Mouse (Mus musculus): ENCODE data around the gene Hfe. TPM values are rescaled to one million over a fixed set of nuclear protein-coding genes. Genes with fewer than 3 reads are reported as not detected.
"Not testable (repeated sequence)": the region's sequence is repeated elsewhere in the genome, so short reads cannot be mapped to it uniquely, and the experiment has no call there.

The Hfe gene
- polyA plus RNA-seq, 1 experiment from 2014 or later: 3.9 TPM

- ATAC-seq (ENCODE audit: low FRiP score, low TSS enrichment): no peak
- H3K27ac ChIP-seq (replicated peaks; ENCODE audit: low read depth, low read length): no peak overlapping the region
- no peaks in the 10 kb centered on the region for H3K9me3 ChIP-seq (ENCODE audit: control insufficient read depth, low read length)
- peak overlapping the region; percentile 46 for H3K4me2 ChIP-seq (ENCODE audit: low read length)
- no peak overlapping the region; the same call in 1 of the 2 replicates for H3K9ac ChIP-seq (replicated peaks; ENCODE audit: low read length)
- under 1% methylated on average over 6 of the region's 6 CpGs for WGBS
- no peaks in the 10 kb centered on the region for H3K36me3 ChIP-seq (ENCODE audit: control insufficient read depth, insufficient read depth, low read length)
- DNase-seq: no peak
- H3K27me3 ChIP-seq (ENCODE audit: control insufficient read depth, insufficient read depth, low read length): no peaks in the 10 kb centered on the region
- H3K4me1 ChIP-seq (ENCODE audit: control insufficient read depth, insufficient read depth, low read length): peaks cover 12% of the 10 kb centered on the region
- H3K4me3 ChIP-seq (replicated peaks; ENCODE audit: low read depth, low read length): 0 out of 2 replicates have a peak overlapping the region, but pooled peaks have one; percentile 10
These were observed 42.1 kb upstream of the Hfe start for GRCm38 (mm10) chr13:23752742-23753172.

GRCm38 (mm10) chr13:23752067-23752741, 41.5 kb upstream of the Hfe start, which contains the start of gene Hist1h3b:
TSS of gene Hist1h3b (plus strand) at chr13:23752267.
- Histone ChIP-seq H3K4me1 (ENCODE audit: control insufficient read depth, insufficient read depth, low read length) (peaks cover 10% of the 10 kb centered on the region), H3K27ac (replicated peaks; ENCODE audit: low read depth, low read length) (peak within 1 kb of the TSS; percentile 90), H3K9ac (replicated peaks; ENCODE audit: low read length) (peak within 1 kb of the TSS; percentile 26; the same call in 1 of the 2 replicates), H3K4me2 (ENCODE audit: low read length) (peak within 1 kb of the TSS; percentile 67), H3K4me3 (replicated peaks; ENCODE audit: low read depth, low read length) (peak within 1 kb of the TSS; percentile 40)
- H3K9me3 ChIP-seq (ENCODE audit: control insufficient read depth, low read length); H3K27me3 ChIP-seq (ENCODE audit: control insufficient read depth, insufficient read depth, low read length); H3K36me3 ChIP-seq (ENCODE audit: control insufficient read depth, insufficient read depth, low read length): not testable (repeated sequence)
- DNase-seq: peak; percentile 96
- ATAC-seq (ENCODE audit: low FRiP score, low TSS enrichment): peak; percentile 79
- 0% methylated on average over 16 of the region's 47 CpGs for WGBS

GRCm38 (mm10) chr13:23751478-23751956, 40.9 kb upstream of the Hfe start:
- Histone ChIP-seq H3K27me3 (ENCODE audit: control insufficient read depth, insufficient read depth, low read length) (no peaks in the 10 kb centered on the region), H3K9me3 (ENCODE audit: control insufficient read depth, low read length) (no peaks in the 10 kb centered on the region), H3K4me1 (ENCODE audit: control insufficient read depth, insufficient read depth, low read length) (peaks cover 12% of the 10 kb centered on the region), H3K27ac (replicated peaks; ENCODE audit: low read depth, low read length) (peak overlapping the region; percentile 90), H3K36me3 (ENCODE audit: control insufficient read depth, insufficient read depth, low read length) (no peaks in the 10 kb centered on the region), H3K9ac (replicated peaks; ENCODE audit: low read length) (no peak overlapping the region; the same call in 1 of the 2 replicates), H3K4me3 (replicated peaks; ENCODE audit: low read depth, low read length) (peak overlapping the region; percentile 40), H3K4me2 (ENCODE audit: low read length) (peak overlapping the region; percentile 67)
- DNase-seq (peak; percentile 34), ATAC-seq (ENCODE audit: low FRiP score, low TSS enrichment) (0 out of 2 replicates have a peak, but pooled peaks have one; percentile 15)
- 1% methylated on average over 11 of the region's 11 CpGs for WGBS

- WGBS: 1% methylated on average over 29 of the region's 47 CpGs
These were observed 40.3 kb upstream of the Hfe start, which contains the start of gene Hist1h2ab for GRCm38 (mm10) chr13:23750839-23751477. TSS of gene Hist1h2ab (plus strand) at chr13:23751126.

GRCm38 (mm10) chr13:23749563-23750121, 39.0 kb upstream of the Hfe start:
- 0 out of 2 replicates have a peak overlapping the region, but pooled peaks have one; percentile 19 for H3K4me2 ChIP-seq (ENCODE audit: low read length)
- H3K4me3 ChIP-seq (replicated peaks; ENCODE audit: low read depth, low read length): no peak overlapping the region
- H3K9ac ChIP-seq (replicated peaks; ENCODE audit: low read length): no peak overlapping the region
- peaks cover 15% of the 10 kb centered on the region for H3K4me1 ChIP-seq (ENCODE audit: control insufficient read depth, insufficient read depth, low read length)
- H3K27me3 ChIP-seq (ENCODE audit: control insufficient read depth, insufficient read depth, low read length): no peaks in the 10 kb centered on the region
- 92% methylated on average over 5 of the region's 5 CpGs for WGBS
- no peak for DNase-seq
- no peaks in the 10 kb centered on the region for H3K9me3 ChIP-seq (ENCODE audit: control insufficient read depth, low read length)
- H3K36me3 ChIP-seq (ENCODE audit: control insufficient read depth, insufficient read depth, low read length): no peaks in the 10 kb centered on the region
- no peak for ATAC-seq (ENCODE audit: low FRiP score, low TSS enrichment)
- H3K27ac ChIP-seq (replicated peaks; ENCODE audit: low read depth, low read length): no peak overlapping the region; the same call in 1 of the 2 replicates

More at GRCm38 (mm10) chr13:23750839-23751477, 40.3 kb upstream of the Hfe start, which contains the start of gene Hist1h2ab:
- not testable (repeated sequence) for H3K36me3 ChIP-seq (ENCODE audit: control insufficient read depth, insufficient read depth, low read length); H3K27me3 ChIP-seq (ENCODE audit: control insufficient read depth, insufficient read depth, low read length); H3K9me3 ChIP-seq (ENCODE audit: control insufficient read depth, low read length)
- Histone ChIP-seq H3K4me1 (ENCODE audit: control insufficient read depth, insufficient read depth, low read length) (peaks cover 12% of the 10 kb centered on the region), H3K4me2 (ENCODE audit: low read length) (peak within 1 kb of the TSS; percentile 67), H3K27ac (replicated peaks; ENCODE audit: low read depth, low read length) (peak within 1 kb of the TSS; percentile 90), H3K4me3 (replicated peaks; ENCODE audit: low read depth, low read length) (peak within 1 kb of the TSS; percentile 40), H3K9ac (replicated peaks; ENCODE audit: low read length) (peak within 1 kb of the TSS; percentile 26; the same call in 1 of the 2 replicates)
- peak; percentile 84 for DNase-seq
- ATAC-seq (ENCODE audit: low FRiP score, low TSS enrichment): peak; percentile 68; the same call in 1 of the 2 replicates

GRCm38 (mm10) chr13:23747892-23748288, 37.2 kb upstream of the Hfe start:
- WGBS: 6% methylated on average over 4 of the region's 4 CpGs

GRCm38 (mm10) chr13:23747081-23747891, 36.6 kb upstream of the Hfe start:
- Histone ChIP-seq H3K9ac (replicated peaks; ENCODE audit: low read length) (peak overlapping the region; percentile 36), H3K4me3 (replicated peaks; ENCODE audit: low read depth, low read length) (peak overlapping the region; percentile 31), H3K9me3 (ENCODE audit: control insufficient read depth, low read length) (no peaks in the 10 kb centered on the region), H3K4me1 (ENCODE audit: control insufficient read depth, insufficient read depth, low read length) (peaks cover 15% of the 10 kb centered on the region), H3K4me2 (ENCODE audit: low read length) (peak overlapping the region; percentile 69), H3K27ac (replicated peaks; ENCODE audit: low read depth, low read length) (peak overlapping the region; percentile 88), H3K36me3 (ENCODE audit: control insufficient read depth, insufficient read depth, low read length) (no peaks in the 10 kb centered on the region), H3K27me3 (ENCODE audit: control insufficient read depth, insufficient read depth, low read length) (no peaks in the 10 kb centered on the region)
- 2% methylated on average over 9 of the region's 13 CpGs for WGBS
- DNase-seq (no peak), ATAC-seq (ENCODE audit: low FRiP score, low TSS enrichment) (no peak)

More at GRCm38 (mm10) chr13:23747892-23748288, 37.2 kb upstream of the Hfe start:
- ATAC-seq (ENCODE audit: low FRiP score, low TSS enrichment): no peak
- H3K4me3 ChIP-seq (replicated peaks; ENCODE audit: low read depth, low read length): no peak overlapping the region
- no peaks in the 10 kb centered on the region for H3K27me3 ChIP-seq (ENCODE audit: control insufficient read depth, insufficient read depth, low read length)
- no peaks in the 10 kb centered on the region for H3K36me3 ChIP-seq (ENCODE audit: control insufficient read depth, insufficient read depth, low read length)
- no peak overlapping the region for H3K9ac ChIP-seq (replicated peaks; ENCODE audit: low read length)
- no peak overlapping the region for H3K27ac ChIP-seq (replicated peaks; ENCODE audit: low read depth, low read length)
- no peak for DNase-seq
- H3K9me3 ChIP-seq (ENCODE audit: control insufficient read depth, low read length): no peaks in the 10 kb centered on the region
- H3K4me2 ChIP-seq (ENCODE audit: low read length): peak overlapping the region; percentile 69; the same call in 1 of the 2 replicates
- H3K4me1 ChIP-seq (ENCODE audit: control insufficient read depth, insufficient read depth, low read length): peaks cover 15% of the 10 kb centered on the region

All from midbrain, embryonic 14.5 days (tissue).